Comparison of ENCODE assay signal across 9 mouse cellular contexts in the genomic region with DNA sequence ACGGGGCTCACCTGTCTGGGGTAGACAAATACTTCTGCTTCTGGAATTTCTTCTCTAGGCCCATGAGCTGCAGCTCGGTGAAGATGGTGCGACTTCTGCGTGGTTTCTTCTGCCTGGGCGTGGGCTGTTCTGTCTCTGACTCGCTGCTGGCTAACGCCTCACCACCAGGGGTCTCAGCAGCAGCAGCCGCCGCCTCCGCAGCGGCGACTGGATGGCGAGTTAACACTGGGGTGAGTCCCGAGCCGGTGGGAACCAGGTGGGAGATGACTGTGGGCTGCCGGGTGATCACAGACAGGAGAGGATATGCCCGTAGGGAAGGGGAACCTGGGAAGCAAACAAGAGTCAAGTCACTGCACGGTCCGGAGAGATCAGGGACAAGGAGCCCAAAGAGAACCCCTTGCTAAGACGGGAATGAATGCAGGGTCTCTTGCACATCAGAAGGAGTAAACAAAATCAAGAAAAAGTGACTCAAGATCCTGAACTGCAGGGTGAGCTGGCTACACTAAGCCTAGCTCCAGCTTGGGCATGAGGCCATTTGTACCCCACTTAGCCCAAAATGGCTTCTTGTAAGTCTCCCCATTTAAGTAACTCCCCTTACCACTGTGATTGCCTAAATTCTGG. TPM values are rescaled to one million over a fixed set of nuclear protein-coding genes. Genes with fewer than 3 reads are reported as not detected.
DNase-seq lines count a peak whose midpoint lies in the region; ATAC-seq and TF ChIP-seq lines count a peak whose summit lies in the region.
"Had no signal": no experiment of that assay in that cellular context is flagged by ENCODE, and none has a peak within 500 bp of the region (broad histone marks: within the 10 kb centered on the region; RNA-seq: fewer than 3 reads in every experiment).

No protein-coding gene starts in this region.

- H3K27ac ChIP-seq in left cerebral cortex, adult 2 months: 0 out of 2 replicates have a peak overlapping the region, but pooled peaks have one; percentile 2
- no peak overlapping the region for H3K27ac ChIP-seq in heart, embryonic 16.5 days (ENCODE audit: low read length)
- no peak overlapping the region for H3K27ac ChIP-seq in limb, embryonic 14.5 days (replicated peaks; ENCODE audit: low read depth, low read length)

- H3K36me3 ChIP-seq in heart, embryonic 16.5 days (ENCODE audit: control insufficient read depth, insufficient read depth): no peaks in the 10 kb centered on the region
- no peaks in the 10 kb centered on the region for H3K36me3 ChIP-seq in limb, embryonic 14.5 days (ENCODE audit: control insufficient read depth, insufficient read depth, low read length)

- H3K27me3 ChIP-seq in heart, embryonic 16.5 days (ENCODE audit: control insufficient read depth, insufficient read depth, low read length): peaks cover 14% of the 10 kb centered on the region
- no peaks in the 10 kb centered on the region for H3K27me3 ChIP-seq in limb, embryonic 14.5 days (ENCODE audit: control insufficient read depth, insufficient read depth, low read length)

- H3K4me2 ChIP-seq in heart, embryonic 16.5 days (ENCODE audit: low read depth, low read length): peak overlapping the region; percentile 60
- peak overlapping the region; percentile 42 for H3K4me2 ChIP-seq in limb, embryonic 14.5 days (replicated peaks; ENCODE audit: low read depth, low read length, severe bottlenecking)

- TF ChIP-seq CTCF in left cerebral cortex, adult 2 months (IDR thresholded peaks at IDR 0.05): peak; percentile 59

- H3K4me3 ChIP-seq in left cerebral cortex, adult 2 months: peak overlapping the region; percentile 11; the same call in 1 of the 2 replicates
- peak overlapping the region; percentile 11; the same call in 1 of the 2 replicates for H3K4me3 ChIP-seq in heart, embryonic 16.5 days (ENCODE audit: low read length)
- H3K4me3 ChIP-seq in limb, embryonic 14.5 days (replicated peaks; ENCODE audit: low read length): peak overlapping the region; percentile 22
- H3K4me3 ChIP-seq: megakaryocyte, embryonic 14.5 days had no signal

- DNase-seq in left cerebral cortex, adult 2 months (ENCODE audit: extremely low spot score in 1 of 2, low spot score in 2 of 2): peak; percentile 31 to 35
- no peak for DNase-seq in left cerebral cortex, adult 11 months (ENCODE audit: low spot score)
- peak; percentile 62 for DNase-seq in embryo, embryonic 9.5 days (ENCODE audit: extremely low spot score)
- DNase-seq in limb, embryonic 14.5 days (ENCODE audit: low spot score): no peak
- DNase-seq in retina, postnatal 1 day: peak; percentile 69
- no peak for DNase-seq in urinary bladder, postnatal 25 days (ENCODE audit: low spot score)
- DNase-seq in ovary, postnatal 14 days (ENCODE audit: low spot score): no peak

- ATAC-seq in heart, embryonic 16.5 days (replicated peaks; ENCODE audit: extremely low read depth, insufficient read depth, low FRiP score): no peak
- ATAC-seq in limb, embryonic 14.5 days (ENCODE audit: low FRiP score, low read depth): no peak; the same call in 1 of the 2 replicates

- H3K9me3 ChIP-seq in heart, embryonic 16.5 days (replicated peaks; ENCODE audit: control insufficient read depth, low read length): no peaks in the 10 kb centered on the region
- no peaks in the 10 kb centered on the region for H3K9me3 ChIP-seq in limb, embryonic 14.5 days (ENCODE audit: control insufficient read depth, low read length)
- H3K9me3 ChIP-seq: megakaryocyte, embryonic 14.5 days had no signal

- H3K4me1 ChIP-seq in heart, embryonic 16.5 days (ENCODE audit: control insufficient read depth, insufficient read depth, low read length): no peaks in the 10 kb centered on the region
- no peaks in the 10 kb centered on the region; the same call in none of the 2 replicates for H3K4me1 ChIP-seq in limb, embryonic 14.5 days (ENCODE audit: control insufficient read depth, insufficient read depth, low read length)
- H3K4me1 ChIP-seq: megakaryocyte, embryonic 14.5 days had no signal

- intact Hi-C loops in left cerebral cortex, adult 2 months (cut with DNase I): loop anchor here (2.0 kb wide), 1 partner anchor 54 kb away; a partner anchor contains a TSS

- no peak for TF ChIP-seq POLR2A in limb, embryonic 14.5 days (IDR thresholded peaks at IDR 0.05; ENCODE audit: borderline replicate concordance, extremely low read depth, insufficient read depth, insufficient read length)

- 8% methylated on average over 20 of the region's 20 CpGs for WGBS in heart, embryonic 16.5 days
- 12% methylated on average over 20 of the region's 20 CpGs for WGBS in limb, embryonic 14.5 days

- H3K9ac ChIP-seq in heart, embryonic 16.5 days (ENCODE audit: low read length): no peak overlapping the region
- no peak overlapping the region for H3K9ac ChIP-seq in limb, embryonic 14.5 days (ENCODE audit: low read depth, low read length, severe bottlenecking)

RNA-seq across cellular contexts. Expression of a gene that starts 54.4 kb away (rescaled TPM):
- 1 to 10 TPM; 5.0 to 6.8 TPM for total RNA-seq in left cerebral cortex, adult 2 months (2021)
- not detected in 2 replicates for polyA plus RNA-seq in heart, embryonic 16.5 days (2015; fragmentation: Nextera tagmentation; extraction: Ambion mirVana)
- 15.1 and 16.9 TPM in 2 replicates for polyA plus RNA-seq in limb, embryonic 14.5 days (2012; rRNA removed)
- polyA plus RNA-seq in limb, embryonic 14.5 days (2014; fragmentation: Nextera tagmentation; extraction: Ambion mirVana): 4.6 and 6.1 TPM in 2 replicates

Comparison
In these comparisons a context has a peak if more than half of its experiments do, and no peak if none do; other contexts are left out.
1. DNase-seq: peak in left cerebral cortex, adult 2 months (2 of 2), embryo, embryonic 9.5 days (single experiment) and retina, postnatal 1 day (single experiment); none in left cerebral cortex, adult 11 months (single experiment), limb, embryonic 14.5 days (single experiment), urinary bladder, postnatal 25 days (single experiment) and ovary, postnatal 14 days (single experiment).
2. Peak in every context shown above with its lines, with median percentiles within 50 percentile points of each other: H3K4me3 ChIP-seq.